Mouse (Mus musculus) brain, embryonic 14.5 days (tissue): ENCODE data around the gene Tpcn2.

Experiments
- CTCF ChIP-seq: fragments of 200-500 bp; IDR thresholded peaks from 2 replicates; pipeline ENCODE4 v1.5.1; 2012; ENCODE audit warnings: inconsistent platforms, mild to moderate bottlenecking, moderate library complexity, borderline replicate concordance; ENCODE audit not compliant: insufficient read depth, insufficient read length; ENCODE audit errors: extremely low read depth
- POLR2A ChIP-seq: fragments of 200-500 bp; IDR thresholded peaks from 2 replicates; pipeline ENCODE4 v1.6.1; 2012; ENCODE audit warnings: mild to moderate bottlenecking, inconsistent platforms, borderline replicate concordance; ENCODE audit not compliant: poor library complexity, insufficient read depth, insufficient read length, severe bottlenecking; ENCODE audit errors: extremely low read depth

- TF ChIP-seq POLR2A (peak; percentile 23; the same call in 1 of the 2 replicates), CTCF (no peak)
These were observed 77.7 kb downstream of the Tpcn2 start for GRCm38 (mm10) chr7:145206056-145206610.
